In genomic region chr11:33175768-33176167, GRCm38 (mm10) we compare ENCODE assay signal across 35 mouse cellular contexts. TPM values are rescaled to one million over a fixed set of nuclear protein-coding genes. Genes with fewer than 3 reads are reported as not detected.
"Had no signal": no experiment of that assay in that cellular context is flagged by ENCODE, and none has a peak within 500 bp of the region (broad histone marks: within the 10 kb centered on the region; RNA-seq: fewer than 3 reads in every experiment).

No protein-coding gene starts in this region.

- H3K4me1 ChIP-seq: liver, embryonic 13.5 days; liver, embryonic 15.5 days had no signal

- ATAC-seq: inflammation-experienced regulatory T-cells, adult 6 months; intestine, postnatal 0 days had no signal

- DNase-seq: gastrocnemius, adult 2 months; gastrocnemius, postnatal 10 days; gastrocnemius, postnatal 25 days; heart, adult 2 months; heart, postnatal 14 days; heart, postnatal 4 days; kidney, adult 18-20 months; kidney, adult 8-10 months; kidney, postnatal 10 days; kidney, postnatal 25 days; kidney, postnatal 4 days; liver; liver, embryonic 13.5 days had no signal

- H3K9me3 ChIP-seq: heart, embryonic 13.5 days; heart, embryonic 15.5 days; hindbrain, embryonic 10.5 days; hindbrain, embryonic 12.5 days; limb, embryonic 12.5 days; liver, embryonic 13.5 days; liver, embryonic 15.5 days had no signal

- H3K4me3 ChIP-seq: gastrocnemius, adult 2 months; heart, adult 2 months; heart, embryonic 13.5 days; heart, embryonic 15.5 days; hindbrain, embryonic 10.5 days; hindbrain, embryonic 12.5 days; layer of hippocampus, adult 2 months; left cerebral cortex, adult 2 months; limb, embryonic 12.5 days; liver, embryonic 13.5 days; liver, embryonic 15.5 days had no signal

- H3K36me3 ChIP-seq: heart, embryonic 13.5 days; heart, embryonic 15.5 days; hindbrain, embryonic 10.5 days; hindbrain, embryonic 12.5 days; limb, embryonic 12.5 days; liver, embryonic 13.5 days; liver, embryonic 15.5 days had no signal

- H3K4me2 ChIP-seq: heart, embryonic 11.5 days; heart, embryonic 13.5 days; heart, embryonic 15.5 days; hindbrain, embryonic 12.5 days; hindbrain, embryonic 14.5 days; limb, embryonic 12.5 days; liver, embryonic 11.5 days; liver, embryonic 13.5 days; liver, embryonic 15.5 days had no signal

- H3K27ac ChIP-seq: gastrocnemius, adult 2 months; heart, adult 2 months; heart, embryonic 13.5 days; heart, embryonic 15.5 days; hindbrain, embryonic 10.5 days; hindbrain, embryonic 12.5 days; hindbrain, embryonic 14.5 days; layer of hippocampus, adult 2 months; left cerebral cortex, adult 2 months; limb, embryonic 12.5 days; liver, embryonic 13.5 days; liver, embryonic 15.5 days had no signal

- H3K9ac ChIP-seq: heart, embryonic 13.5 days; heart, embryonic 15.5 days; hindbrain, embryonic 12.5 days; hindbrain, embryonic 14.5 days; limb, embryonic 12.5 days; liver, embryonic 13.5 days; liver, embryonic 15.5 days had no signal

RNA-seq across cellular contexts. Expression of gene Tlx3, which starts 27.6 kb away (rescaled TPM):
- total RNA-seq: gastrocnemius, adult 2 months; gastrocnemius, postnatal 10 days; gastrocnemius, postnatal 25 days; gastrocnemius, postnatal 4 days; granulocyte monocyte progenitor cell, adult 5-6 weeks; heart, adult 2 months; heart, postnatal 14 days; heart, postnatal 4 days; layer of hippocampus, adult 2 months; layer of hippocampus, postnatal 10 days; layer of hippocampus, postnatal 25 days; left cerebral cortex, adult 2 months; left cerebral cortex, postnatal 14 days; left cerebral cortex, postnatal 36 days had no signal
- polyA plus RNA-seq: frontal cortex, adult 2 months; heart, adult 2 months; heart, embryonic 11.5 days; heart, embryonic 13.5 days; heart, postnatal 0 days; inflammation-experienced regulatory T-cells, adult 6 months; intestine, postnatal 0 days; kidney, embryonic 14.5 days; liver, embryonic 11.5 days; liver, embryonic 13.5 days; liver, embryonic 15.5 days had no signal

RNA-seq across cellular contexts. Expression of gene Fgf18, which starts 28.6 kb away (rescaled TPM):
- total RNA-seq: granulocyte monocyte progenitor cell, adult 5-6 weeks had no signal
- polyA plus RNA-seq: inflammation-experienced regulatory T-cells, adult 6 months had no signal
